ENCODE assay signal across 21 mouse cellular contexts in genomic region chr7:30596093-30596492, GRCm38 (mm10). TPM values are rescaled to one million over a fixed set of nuclear protein-coding genes. Genes with fewer than 3 reads are reported as not detected.
"Had no signal": no experiment of that assay in that cellular context is flagged by ENCODE, and none has a peak within 500 bp of the region (broad histone marks: within the 10 kb centered on the region; RNA-seq: fewer than 3 reads in every experiment).

No protein-coding gene starts in this region.

- H3K9me3 ChIP-seq: liver, embryonic 13.5 days; liver, embryonic 15.5 days; midbrain, embryonic 13.5 days; midbrain, embryonic 15.5 days; neural tube, embryonic 12.5 days; stomach, embryonic 15.5 days had no signal

- H3K36me3 ChIP-seq: liver, embryonic 13.5 days; liver, embryonic 15.5 days; midbrain, embryonic 13.5 days; midbrain, embryonic 15.5 days; neural tube, embryonic 12.5 days; stomach, embryonic 15.5 days had no signal

- H3K27ac ChIP-seq: liver, embryonic 13.5 days; liver, embryonic 15.5 days; macrophage; midbrain, embryonic 13.5 days; midbrain, embryonic 15.5 days; neural tube, embryonic 12.5 days; stomach, embryonic 15.5 days; stomach, postnatal 0 days had no signal

- H3K9ac ChIP-seq: liver, embryonic 13.5 days; liver, embryonic 15.5 days; liver, postnatal 0 days; lung, embryonic 14.5 days; midbrain, embryonic 13.5 days; midbrain, embryonic 15.5 days; neural tube, embryonic 12.5 days; stomach, embryonic 15.5 days had no signal

- ATAC-seq: liver, postnatal 0 days; midbrain, embryonic 13.5 days; midbrain, embryonic 15.5 days had no signal

- H3K4me2 ChIP-seq: liver, embryonic 11.5 days; liver, embryonic 13.5 days; liver, embryonic 15.5 days; lung, embryonic 14.5 days; midbrain, embryonic 11.5 days; midbrain, embryonic 13.5 days; midbrain, embryonic 15.5 days; neural tube, embryonic 12.5 days; stomach, embryonic 15.5 days had no signal

- H3K4me3 ChIP-seq: liver, embryonic 13.5 days; liver, embryonic 15.5 days; megakaryocyte, embryonic 14.5 days; midbrain, embryonic 13.5 days; midbrain, embryonic 15.5 days; neural tube, embryonic 12.5 days; stomach, embryonic 15.5 days had no signal

- H3K27me3 ChIP-seq: midbrain, embryonic 13.5 days; midbrain, embryonic 15.5 days; neural tube, embryonic 12.5 days; stomach, embryonic 15.5 days had no signal

- DNase-seq: liver, embryonic 13.5 days; liver, postnatal 0 days; lung, embryonic 14.5 days; right cerebral cortex, postnatal 14 days; thymus, adult 2 months; thymus, postnatal 25 days; thymus, postnatal 4 days had no signal

RNA-seq across cellular contexts. Expression of gene Zbtb32, which starts 2.6 kb away (rescaled TPM):
- total RNA-seq: megakaryocyte progenitor cell, adult 5-6 weeks; midbrain, postnatal 0 days had no signal

RNA-seq across cellular contexts. Expression of gene Upk1a, which starts 16.6 kb away (rescaled TPM):
- total RNA-seq: monocyte, adult 5-6 weeks; neutrophil, adult 5-6 weeks had no signal

RNA-seq across cellular contexts. Expression of gene Igflr1, which starts 30.9 kb away (rescaled TPM):
- total RNA-seq: monocyte, adult 5-6 weeks; neutrophil, adult 5-6 weeks had no signal
- polyA plus RNA-seq: macrophage had no signal
